Mouse (Mus musculus) adipocyte (in vitro differentiated cells): ENCODE data around the gene Sh3rf1.
A peak's percentile ranks its signal among the peaks of the same experiment; 100 is the strongest.

ENCODE experiments used
- DNase-seq: peaks from one replicate; pipeline ENCODE4 v3.0.0-alpha.2; 2016; ENCODE audit warnings: low spot score

Sh3rf1 gene

DNA sequence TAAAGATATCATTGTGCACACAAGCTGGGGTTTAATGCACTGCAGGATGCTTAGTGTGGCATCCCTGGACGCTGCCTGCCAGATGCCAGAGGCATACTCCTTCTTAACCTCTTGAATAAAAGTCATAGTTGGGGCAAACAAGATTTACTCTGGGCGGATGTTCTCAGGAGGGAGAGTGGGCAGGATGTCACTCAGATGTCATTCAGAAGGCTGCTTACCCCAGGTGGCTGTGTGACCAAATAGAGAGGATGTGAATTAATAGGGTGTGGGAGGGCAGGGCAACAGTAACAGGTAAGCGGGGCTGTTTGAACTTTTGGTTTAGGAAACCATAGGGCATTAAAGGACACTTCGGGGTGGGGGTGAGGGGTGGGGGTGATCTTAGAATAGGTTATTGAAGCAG is 37.7 kb downstream of the Sh3rf1 start:
- DNase-seq = no peak

GRCm38 (mm10) chr8:61263691-61264090 is 40.0 kb downstream of the Sh3rf1 start:
- DNase-seq = no peak

DNA sequence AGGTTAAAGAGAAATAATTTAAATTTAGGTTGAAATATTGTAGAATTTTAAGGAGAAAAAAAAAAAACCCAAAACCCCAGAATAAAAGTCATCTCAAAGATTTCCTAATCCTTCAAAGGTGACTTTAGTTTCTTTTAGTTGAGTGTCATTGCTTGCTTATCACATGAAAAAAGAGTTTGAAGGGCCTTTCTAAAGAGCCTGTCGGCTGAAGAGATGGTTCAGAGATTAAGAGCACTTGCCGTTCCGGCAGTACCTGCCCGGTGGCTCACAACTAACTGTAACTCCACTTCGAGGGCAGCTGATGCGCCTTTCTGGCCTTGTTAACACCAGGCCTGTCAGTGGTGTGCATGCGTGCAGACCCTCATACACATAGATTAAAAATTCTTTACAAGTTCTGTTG is 41.2 kb downstream of the Sh3rf1 start:
- no peak for DNase-seq

DNA sequence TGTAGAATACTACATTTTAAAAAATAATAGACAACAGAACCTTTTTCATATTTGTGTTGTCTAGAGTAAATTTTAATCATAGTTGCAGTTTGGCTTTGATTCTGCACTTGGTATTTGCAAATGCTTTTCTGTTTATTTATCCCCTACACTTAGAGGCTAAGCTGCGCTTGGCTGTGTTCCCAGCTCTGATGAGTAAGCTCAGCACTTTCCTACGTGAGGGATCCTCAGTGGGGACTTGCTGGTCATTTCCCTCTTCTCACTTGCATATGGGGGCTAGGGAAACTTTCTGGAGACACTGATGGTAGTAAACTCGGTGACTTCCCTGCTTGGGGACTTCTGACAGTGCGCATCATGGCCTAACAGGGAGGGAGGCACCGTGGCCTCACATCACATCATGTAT is 41.7 kb downstream of the Sh3rf1 start:
- peak; percentile 77 for DNase-seq

DNA sequence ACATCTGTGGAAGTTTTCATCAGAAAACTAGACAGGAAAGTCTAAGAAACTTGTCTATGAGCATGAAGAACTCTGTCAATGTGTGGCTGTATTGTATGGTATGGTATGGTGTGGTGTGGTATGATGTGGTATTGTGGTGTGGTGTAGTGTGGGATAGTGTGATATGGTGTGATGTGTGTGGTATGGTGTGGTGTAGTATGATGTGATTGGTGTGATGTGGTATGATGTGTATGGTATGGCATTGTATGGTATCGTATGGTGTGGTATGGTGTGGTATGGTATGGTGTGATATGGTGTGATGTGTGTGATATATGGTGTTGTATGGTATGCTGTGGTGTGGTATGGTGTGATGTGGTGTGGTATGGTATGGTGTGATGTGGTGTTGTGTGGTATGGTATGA is 43.4 kb downstream of the Sh3rf1 start:
- DNase-seq = no peak

- no peak for DNase-seq
Observed at GRCm38 (mm10) chr8:61267692-61268091, 44.0 kb downstream of the Sh3rf1 start.

GRCm38 (mm10) chr8:61268233-61268916 is 44.7 kb downstream of the Sh3rf1 start:
- DNase-seq = no peak

DNA sequence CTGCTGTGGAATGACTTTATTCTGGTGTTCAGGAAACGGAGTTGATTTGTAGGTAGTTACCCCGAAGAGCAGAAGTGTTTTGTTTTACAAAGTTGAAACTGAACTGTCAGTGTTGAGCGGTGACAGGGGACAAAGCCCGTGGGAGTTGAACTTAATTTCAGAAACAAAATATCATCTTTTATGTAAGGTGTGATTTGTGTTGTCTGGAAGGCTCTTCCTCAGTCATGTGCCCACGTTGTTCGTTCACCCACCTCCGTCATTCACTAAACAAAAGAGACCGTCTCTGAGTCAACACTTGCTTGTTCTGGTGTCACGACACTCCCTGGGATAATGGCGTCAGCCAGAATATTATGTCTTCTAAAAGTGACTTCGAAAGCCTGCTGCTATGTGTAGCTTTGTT is 46.3 kb downstream of the Sh3rf1 start:
- DNase-seq = no peak

DNA sequence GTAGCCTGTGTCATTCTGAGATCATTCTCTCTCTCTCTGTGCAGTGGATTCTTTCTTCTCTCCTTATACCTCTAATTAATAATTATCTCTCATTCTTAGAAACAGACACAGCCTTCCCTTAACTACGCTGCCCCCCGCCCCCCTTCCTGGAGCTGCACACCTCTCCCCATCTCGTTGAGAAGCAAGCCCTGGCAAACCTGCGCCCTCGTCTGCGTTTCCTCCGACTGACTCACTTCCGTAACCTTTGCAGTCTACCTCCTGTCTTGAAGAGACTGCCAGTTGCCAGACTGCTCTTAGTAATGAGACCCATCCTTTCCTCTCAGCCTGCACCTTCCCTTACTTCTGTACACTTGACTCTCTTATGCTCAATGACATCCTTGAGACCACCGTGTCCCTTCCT is 46.9 kb downstream of the Sh3rf1 start:
- DNase-seq = no peak

DNA sequence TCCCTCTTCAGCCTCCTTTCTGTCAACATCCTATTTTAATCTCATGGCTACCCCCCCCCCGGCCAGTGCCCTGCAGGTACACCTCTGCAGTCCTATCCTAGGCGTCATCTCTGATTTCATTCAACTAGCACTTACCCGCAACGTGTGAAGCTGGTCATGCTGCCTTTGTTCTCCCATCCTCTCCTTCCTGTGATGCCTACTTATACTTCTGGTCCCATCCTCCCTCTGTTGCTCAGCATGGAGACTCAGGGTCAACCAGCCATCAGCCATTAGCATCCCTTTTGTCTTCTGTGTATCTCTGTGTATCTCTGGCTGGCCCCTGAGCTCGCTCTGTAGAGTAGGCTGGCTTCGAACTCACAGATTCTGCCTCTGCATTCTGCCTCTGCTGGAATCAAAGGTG is 47.3 kb downstream of the Sh3rf1 start:
- DNase-seq = no peak

DNA sequence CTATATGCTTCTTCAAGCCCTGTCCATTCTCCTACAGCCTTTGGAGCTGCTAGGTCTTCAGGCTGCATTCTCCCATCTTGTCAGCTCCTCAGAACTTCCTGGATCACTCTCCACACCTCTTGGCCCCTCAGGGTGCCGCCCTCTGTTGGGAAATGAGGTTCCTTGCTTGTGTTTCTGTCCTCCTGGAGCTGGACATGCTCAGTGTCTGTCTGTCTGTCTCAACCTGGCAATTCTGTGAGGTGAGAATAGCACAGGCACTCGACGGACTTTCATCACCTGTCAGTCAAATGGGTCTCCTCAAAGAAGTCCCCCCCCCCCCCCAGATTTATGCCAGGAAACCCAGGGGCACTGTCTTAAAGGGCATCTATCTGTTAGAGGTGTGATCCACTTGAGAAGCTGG is 49.2 kb downstream of the Sh3rf1 start:
- no peak for DNase-seq

GRCm38 (mm10) chr8:61273307-61274221 is 49.9 kb downstream of the Sh3rf1 start:
- no peak for DNase-seq

DNA sequence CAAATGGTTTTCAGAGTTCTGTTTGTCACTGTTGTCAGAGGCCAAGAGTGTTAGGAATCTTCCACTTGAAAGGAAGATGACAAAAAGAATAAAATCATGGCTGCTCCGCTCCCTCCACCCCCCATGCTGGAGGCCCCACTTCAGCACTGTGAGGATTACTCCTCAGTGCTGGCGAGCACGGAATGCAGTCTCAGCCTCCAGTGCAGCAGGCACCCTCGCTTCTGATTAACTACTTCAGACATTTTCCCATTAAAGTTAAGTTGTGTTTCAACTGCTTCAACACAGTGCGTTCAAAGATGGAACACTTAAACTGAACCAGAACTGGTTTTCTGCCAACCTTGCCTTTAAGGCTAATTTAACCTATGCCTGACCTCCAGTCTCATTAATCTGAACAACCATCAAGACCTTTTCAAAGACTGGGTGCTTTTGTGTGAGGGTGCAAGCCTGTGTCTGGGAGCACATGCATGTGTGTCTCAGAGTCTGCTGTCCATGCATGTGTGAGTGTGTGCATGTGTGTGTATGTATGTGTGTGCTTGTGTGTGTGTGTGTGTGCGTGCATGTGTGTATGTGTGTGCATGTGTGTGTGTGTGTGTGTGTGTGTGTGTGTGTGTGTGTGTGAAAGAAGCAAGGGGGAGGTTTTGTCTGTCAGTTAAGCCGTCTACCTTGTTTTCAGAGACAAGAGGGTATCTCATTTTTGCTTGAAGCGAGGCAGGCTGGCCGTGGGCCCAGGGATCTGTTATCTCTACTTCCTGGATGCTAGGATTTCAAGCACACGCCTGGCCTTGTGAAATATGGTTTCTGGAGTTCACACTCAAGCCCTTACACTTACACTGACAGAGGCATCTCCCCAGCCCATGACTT is 51.2 kb downstream of the Sh3rf1 start:
- no peak for DNase-seq

GRCm38 (mm10) chr8:61275463-61276356 is 52.0 kb downstream of the Sh3rf1 start:
- no peak for DNase-seq

DNA sequence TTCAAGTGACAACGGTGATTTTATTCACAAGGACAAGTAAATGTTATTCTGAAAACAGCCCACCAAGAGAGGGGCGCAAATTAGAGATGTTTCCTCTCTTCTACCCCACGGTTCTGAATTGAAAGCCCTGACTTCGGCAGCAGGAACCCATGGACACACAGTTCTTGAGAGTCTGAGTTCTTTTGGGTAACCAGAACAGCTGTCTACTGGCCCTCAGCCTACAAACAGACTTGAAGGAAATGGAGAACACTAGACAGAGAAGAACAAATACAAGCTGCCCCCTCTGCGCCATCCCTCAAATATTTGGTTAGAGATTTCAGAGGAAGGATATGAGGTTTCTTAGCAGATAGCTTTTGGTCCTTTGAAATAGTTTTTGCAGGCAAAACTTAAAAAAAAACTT is 52.7 kb downstream of the Sh3rf1 start:
- no peak for DNase-seq

GRCm38 (mm10) chr8:61279030-61279429 is 55.4 kb downstream of the Sh3rf1 start:
- peak; percentile 34 for DNase-seq

DNA sequence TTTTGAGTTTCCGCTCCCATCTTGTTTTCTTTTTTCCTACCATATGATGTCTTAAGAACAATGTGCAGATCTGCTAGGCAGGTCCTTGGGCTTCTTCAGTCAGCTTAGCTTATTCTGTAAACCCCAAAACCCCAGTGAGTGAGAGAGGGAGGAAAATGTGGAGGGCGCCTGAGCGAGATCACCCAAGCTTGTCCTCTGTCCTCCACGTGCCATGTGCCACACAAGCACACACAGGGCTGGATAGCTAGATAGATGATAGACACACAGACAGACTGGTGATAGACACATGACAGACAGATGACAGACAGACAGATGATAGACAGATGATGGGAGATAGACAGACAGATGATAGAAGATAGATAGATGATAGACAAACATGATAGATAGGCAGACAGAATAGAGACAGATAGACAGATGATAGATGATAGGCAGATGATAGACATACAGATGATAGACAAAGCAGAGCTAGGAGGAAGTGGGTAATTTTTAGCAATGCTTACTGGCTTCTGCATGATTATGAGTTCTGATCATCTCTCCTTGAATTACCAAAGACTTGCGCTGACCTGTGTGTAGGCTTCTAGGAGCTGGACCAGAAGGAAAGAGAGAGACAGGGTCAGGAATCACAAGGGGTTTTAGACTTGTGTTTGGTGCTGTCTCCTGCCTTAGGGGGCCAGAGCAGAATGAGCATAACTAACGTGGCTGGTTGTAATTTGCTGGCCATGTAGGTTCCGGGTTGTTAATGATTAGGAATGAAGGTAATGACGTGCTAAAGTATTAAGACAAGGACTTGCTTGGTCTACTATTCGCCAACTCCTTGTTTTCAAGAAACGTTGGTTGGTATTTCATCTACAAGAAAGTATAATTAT is 58.9 kb downstream of the Sh3rf1 start:
- DNase-seq = no peak

DNA sequence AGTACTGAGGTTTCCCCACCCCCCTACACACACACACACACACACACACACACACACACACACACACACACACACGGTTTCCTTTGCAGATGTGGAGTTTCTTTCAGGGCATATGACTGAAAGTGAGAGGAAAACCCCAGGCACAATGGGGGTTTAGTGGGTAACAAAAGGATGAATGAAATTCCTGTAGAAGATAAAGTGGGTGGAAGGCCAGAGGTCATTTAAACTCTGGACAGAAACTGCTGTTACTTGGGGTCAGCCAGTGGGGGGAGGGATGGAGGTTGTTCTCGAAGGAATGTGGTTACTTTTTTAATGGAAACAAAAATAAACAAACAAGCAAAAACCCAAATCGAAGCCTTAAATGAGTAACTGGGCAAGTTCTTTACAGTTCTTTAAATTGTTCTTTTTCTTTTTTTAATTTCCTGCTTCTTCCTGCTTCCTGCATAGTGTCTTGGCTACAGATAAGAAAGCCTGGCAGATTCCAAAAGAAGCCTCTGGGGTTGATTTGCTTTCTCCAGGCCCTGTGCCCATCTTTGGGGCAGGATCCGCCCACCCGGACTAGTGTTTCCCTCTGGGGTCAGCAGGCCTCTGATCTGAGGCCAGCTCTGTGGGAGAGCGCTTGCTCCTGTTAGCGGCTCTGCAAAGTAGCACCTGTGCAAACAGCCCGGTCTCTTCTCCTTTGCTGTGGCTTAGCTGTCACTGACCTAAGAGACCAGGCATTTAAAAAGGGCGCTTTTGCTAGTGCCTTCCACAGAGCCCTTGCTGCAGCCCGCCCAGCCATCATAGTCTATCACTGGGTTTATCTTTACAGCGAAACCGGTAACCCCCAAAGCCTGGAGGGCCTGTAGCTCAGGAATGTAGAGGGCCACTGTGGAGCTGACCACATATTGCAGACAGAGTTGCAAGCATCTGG is 59.8 kb downstream of the Sh3rf1 start:
- DNase-seq = no peak

GRCm38 (mm10) chr8:61285896-61286295 is 62.2 kb downstream of the Sh3rf1 start:
- DNase-seq = peak; percentile 28
